Mouse (Mus musculus) gastrocnemius, adult 8-10 months (tissue): ENCODE results near the gene Cd4. TPM values are rescaled to one million over a fixed set of nuclear protein-coding genes. Genes with fewer than 3 reads are reported as not detected.

ENCODE experiments used
- DNase-seq, 2 experiments: peaks; one replicate each; pipeline ENCODE4 v3.0.0; 2022; ENCODE audit warnings: low spot score in 2 of 2
- total RNA-seq, 4 experiments: library from RNA; stranded (reverse); gene quantifications; 2 replicates each; pipeline ENCODE4 v1.2.4; 2022

Cd4 gene
- under 1 TPM in 1 of 4 experiments, not detected in 3; 0.11 TPM for total RNA-seq

DNA sequence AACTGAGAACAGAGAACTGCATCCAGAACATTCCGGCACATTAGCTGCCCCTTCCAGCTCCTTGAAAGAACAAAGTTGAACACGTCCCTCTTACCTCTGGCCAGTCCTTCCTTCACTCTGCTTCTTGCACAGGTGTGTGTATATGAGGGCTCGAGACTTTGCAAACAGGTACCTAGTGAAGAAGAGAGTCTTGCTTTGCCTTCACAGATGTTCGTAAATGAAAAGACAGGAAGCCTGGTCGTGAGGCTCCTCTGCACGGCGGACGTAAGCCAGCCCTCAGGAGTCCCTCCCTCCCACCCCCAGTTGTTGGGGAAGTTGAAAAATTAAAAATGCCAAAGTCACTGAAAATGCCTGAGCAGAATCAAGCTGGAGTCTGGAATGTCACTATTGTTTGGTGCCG, at the start of gene Cd4:
Gene Cd4 (minus strand): TSS at position 236 of the 400 bp plus-strand sequence.
- DNase-seq: no peak

DNA sequence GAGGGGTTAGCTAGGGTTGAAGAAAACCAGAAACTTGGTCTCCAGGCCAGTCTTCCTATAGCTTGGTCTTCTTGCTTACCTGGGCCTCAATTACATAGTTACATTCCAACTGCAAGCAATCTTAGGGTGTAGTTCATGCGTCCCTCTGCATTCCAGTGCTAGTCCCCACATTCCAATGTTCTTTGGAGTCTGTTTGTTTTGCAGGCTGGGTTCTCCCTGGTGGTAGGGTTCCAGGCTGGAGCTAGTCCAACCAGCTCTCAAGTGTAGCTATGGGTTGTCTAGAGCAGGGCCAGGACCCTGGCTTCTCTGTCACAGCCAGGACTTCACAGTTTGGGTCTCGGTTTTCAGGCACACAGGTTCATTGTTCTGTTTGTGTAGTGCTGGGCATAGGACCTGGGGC, 49.5 kb upstream of the Cd4 start:
- DNase-seq: no peak

DNA sequence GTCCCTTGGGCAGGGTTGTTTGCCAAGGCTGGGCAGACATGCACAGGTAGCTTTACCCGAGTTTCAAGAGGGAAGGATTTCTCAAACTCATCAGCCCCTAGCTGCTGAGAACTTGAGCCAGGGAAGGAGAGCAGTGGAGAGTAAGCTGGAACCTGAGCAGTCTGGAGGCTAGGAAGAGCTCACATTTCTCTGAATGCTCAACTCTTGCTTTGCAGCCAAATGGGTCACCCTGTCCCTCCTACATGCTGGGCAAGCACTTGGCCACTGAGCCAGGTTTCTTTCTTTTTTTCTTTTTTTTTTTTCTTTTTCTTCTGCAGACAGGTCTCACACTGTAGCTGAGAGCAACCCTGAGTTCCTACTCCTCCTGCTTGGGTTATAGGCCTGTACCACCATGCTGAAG, 48.7 kb upstream of the Cd4 start:
- no peak for DNase-seq

DNA sequence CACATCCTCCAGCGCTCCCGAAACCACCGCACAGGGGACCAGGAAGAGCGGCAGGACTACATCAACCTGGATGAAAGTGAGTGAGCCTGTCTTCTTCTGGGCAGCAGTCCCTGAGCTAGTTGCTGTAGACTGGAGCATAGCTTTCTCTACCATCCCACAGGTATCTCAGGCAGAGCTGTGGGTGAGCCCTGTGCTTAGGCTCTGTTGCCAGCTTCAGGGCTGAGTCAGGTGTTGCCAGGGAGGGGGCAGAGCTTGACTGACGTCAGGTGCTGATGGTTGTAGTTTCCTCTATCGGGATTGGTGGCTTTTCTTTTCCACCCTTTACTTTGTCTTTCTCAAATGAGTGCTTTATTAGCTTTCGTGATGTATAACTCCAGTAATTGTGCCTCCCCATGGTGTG, 46.6 kb upstream of the Cd4 start:
- DNase-seq: no peak

DNA sequence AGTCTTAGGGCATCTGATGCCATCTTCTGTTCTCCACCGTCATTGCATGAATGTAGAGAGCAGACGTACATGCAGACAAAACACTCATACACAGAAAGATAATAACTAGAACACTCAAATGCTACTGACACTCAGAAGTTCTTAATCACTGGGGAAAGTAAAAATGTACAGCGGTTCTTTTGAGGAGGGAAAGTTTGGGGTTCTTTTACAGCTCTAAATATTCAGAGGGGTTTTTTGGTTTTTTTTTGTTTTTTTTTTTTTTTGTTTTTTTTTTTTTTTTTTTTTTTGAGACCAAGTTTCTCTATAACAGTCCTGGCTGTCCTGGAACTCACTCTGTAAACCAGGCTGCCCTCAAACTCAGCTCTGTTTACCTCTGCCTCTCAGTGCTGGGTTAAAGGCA, 45.1 kb upstream of the Cd4 start:
- no peak for DNase-seq

DNA sequence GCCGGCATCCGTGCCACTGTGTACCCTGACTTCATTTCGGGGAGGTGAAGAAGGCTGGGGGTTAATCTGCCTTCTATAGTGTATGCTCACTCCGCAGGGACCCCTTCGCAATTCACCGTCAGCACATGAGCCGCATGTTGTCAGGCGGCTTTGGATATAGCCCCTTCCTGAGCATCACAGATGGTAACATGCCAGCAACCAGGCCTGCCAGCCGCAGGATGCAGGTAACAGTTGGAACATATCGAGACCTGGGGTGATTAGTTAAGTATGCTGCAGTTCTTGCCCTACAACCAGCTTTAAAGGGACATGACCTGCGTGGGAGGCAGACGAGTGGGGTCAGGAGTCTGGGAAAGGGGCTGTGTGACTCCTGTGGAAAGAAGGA, 44.3 kb upstream of the Cd4 start:
- no peak for DNase-seq

DNA sequence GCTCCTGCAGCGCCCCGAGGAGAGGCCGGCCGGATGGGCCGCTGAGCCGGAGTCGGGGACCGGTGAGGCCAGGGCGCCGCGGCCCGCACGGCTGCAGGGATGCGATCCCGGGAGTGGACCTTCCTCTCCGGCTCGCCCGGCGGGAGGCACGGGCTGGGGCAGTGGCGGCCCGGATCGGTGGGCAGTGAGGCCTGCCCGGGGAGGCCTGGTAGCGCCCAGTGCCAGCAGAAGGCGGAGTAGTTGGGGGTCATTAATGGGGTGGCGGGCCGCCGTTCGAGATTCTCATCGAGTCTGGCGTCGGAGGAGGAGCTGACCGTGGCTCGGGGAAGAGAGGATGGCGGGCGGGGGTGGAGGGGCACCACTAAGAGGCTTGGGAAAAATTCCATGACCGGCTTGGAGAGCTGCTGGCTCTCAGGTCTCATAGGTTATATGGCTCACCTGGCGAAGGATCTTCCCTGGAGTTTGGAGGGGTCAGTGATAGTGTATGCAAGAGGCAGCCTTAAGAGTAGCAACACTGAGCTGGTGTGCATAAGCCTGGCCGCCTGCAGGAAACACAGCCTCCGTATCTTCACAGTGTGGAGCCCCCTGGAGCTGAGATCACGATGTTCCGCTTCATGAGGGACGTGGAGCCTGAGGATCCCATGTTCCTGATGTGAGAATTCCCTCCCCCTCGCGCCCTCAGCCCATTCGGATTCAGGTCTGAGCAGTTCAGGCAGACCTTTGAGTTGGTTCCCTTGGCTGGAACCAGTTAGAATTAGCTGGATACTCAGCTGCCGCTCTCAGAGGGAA, 43.7 kb upstream of the Cd4 start:
- no peak for DNase-seq

DNA sequence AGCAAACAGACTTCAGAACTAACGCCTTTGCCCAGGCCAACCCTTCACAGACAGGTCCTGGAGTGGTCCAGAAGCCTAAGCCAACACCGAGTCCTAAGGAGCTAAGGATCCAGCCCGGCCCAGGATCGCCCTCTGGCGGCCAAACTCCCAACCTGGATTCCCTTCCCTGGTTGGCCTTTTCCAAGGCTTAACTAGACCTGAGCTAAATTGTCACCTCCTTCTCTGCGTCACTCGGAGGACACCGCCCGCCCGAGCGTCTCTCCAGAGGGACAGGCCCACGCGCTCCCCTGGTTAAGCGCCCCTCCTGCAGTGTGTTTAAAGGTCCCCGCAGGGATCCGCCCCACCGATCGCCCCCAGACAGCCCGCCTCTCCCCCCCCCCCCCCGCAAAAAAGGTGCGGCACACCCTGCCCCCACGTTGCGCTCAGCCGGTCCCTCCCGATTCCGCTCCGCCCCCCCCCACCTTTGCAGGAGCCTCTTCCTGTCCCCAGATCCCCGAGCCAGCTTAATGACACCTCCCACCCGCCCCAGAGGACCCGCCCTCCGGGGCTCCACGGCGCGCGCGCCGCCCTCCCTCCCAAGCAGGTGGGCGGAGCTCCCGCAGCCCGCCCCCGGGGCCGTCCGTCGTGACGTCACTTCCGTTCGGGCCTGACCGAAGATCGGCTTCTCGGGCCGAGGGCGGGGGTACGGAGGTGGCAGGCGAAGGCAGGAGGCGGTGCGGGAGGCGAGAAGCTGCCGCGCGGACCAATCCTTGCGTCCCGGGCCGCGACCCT, 42.9 kb upstream of the Cd4 start, which contains the start of gene Mlf2:
Gene Mlf2 (plus strand): TSS at position 633 of the 771 bp plus-strand sequence.
- DNase-seq: peak; percentile 99

DNA sequence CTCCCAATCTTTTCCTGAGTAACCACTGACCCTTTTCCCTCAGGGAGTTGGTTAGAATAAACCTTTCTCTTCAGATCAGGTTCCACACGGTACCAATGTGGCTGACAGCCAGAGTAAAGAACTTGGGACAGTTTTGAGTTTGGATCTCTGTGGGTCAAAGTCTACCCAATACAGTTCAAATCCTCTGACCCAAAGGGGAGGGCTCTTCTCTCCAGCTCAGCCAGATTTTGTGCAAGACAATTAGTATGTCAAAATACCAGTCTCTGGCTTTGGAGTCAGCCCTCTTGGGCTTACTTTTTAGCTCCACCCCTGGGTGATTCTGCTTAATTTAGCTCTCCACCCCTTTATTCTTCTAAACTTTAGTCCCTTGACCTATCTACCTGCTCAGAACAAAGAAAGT, 42.2 kb upstream of the Cd4 start:
- no peak for DNase-seq

DNA sequence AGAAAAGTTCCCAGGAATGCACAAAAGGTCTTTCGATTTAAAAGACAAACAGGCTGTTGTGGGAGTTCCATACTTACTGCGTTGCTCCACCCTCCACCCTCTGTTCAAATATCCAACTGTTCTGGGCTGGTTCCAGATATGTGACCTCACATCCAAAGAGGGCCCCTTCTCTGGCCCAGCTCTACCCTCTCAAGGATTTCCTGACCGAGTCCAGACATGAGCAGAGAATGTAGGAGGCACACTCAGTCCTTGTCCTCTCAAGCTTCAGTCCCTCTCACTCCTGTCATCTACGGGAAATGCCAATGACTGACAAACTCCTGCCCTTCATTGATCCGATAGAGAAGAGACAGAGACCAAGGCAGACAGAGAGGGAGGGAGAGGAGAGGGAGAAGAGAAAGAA, 37.9 kb upstream of the Cd4 start:
- no peak for DNase-seq

DNA sequence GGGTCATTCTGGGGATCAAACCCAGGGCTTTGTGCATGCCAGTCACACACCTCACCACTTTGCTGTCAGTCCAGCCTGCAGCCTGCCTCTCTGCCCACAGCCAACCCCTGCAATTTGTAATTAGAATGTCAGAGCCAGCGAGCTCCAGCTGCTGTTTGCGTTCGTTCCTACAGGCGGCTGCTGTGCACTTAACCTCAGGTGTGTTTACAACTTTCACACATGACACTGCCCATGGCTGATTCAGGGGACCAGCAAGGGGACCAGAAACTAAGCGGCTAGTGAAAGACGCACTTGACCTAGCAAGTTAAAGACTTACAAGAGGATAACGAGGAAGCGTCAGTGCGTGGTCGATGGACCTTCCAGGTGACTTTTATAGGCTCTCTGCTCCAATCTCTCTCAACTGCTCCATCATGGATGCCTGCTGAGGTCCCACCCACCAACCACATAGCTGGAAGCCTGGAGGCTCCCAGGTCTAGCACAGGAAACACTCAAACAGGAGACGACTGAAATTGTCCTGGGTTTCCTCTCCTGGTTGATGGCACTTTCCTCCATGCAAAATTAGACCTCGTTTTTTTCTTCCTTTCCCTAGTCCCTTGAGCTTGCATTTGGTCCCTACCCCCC, 37.3 kb upstream of the Cd4 start:
- no peak for DNase-seq

DNA sequence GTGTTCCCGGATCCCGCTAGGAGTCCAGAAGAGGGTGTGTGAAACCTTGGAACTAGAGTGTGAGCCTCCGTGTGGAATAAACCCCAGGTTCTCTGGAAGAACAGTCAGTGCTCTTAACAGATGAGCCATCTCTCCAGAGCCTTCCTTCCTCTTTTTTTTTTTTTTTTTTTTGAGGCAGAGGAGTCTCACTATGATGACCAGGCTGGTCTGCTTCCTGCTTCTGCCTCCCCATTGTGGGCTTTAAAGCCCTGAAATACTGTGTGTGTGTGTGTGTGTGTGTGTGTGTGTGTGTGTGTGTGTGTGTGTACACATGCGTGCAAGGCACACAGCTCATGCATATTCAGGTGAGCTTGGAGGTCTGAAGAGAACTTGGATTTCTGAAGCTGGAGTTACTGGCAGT, 33.5 kb upstream of the Cd4 start:
- no peak for DNase-seq

DNA sequence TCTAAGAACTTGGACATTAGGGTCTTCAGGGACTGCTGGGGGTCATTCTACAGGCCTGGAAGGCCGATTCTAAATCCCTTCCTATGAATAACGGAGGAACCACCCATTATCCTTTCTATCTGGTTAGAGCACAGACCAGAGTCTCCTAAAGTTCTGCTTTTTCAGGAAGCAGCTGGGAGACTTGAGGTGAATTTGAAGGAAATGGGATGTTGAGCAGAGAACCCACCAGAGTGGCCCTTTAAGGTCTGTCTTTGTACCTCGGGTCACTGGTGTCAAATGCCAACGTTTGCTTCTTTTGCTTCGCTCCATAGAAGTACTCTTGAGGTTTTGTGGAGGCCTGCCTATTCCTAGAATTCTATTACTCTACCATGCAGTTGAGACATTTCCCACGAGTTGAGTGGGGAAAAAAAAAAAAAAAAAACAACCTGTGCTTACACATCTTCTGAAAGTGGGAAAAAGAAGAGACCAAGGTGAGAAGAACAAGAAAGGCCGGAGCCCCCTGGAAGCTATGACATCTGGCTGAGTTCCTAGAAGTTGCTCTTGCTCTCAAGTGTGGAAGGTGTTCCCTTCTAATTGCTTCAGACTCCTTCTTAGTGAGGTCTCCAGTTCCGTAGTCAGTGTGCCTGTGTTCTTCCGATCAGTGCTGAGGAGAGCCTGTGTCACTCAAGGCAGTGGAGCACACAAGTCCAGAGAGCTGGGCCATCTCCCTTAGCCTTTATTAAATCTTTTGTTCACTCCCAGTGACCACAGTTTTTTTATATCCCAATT, 32.5 kb upstream of the Cd4 start:
- DNase-seq: no peak

DNA sequence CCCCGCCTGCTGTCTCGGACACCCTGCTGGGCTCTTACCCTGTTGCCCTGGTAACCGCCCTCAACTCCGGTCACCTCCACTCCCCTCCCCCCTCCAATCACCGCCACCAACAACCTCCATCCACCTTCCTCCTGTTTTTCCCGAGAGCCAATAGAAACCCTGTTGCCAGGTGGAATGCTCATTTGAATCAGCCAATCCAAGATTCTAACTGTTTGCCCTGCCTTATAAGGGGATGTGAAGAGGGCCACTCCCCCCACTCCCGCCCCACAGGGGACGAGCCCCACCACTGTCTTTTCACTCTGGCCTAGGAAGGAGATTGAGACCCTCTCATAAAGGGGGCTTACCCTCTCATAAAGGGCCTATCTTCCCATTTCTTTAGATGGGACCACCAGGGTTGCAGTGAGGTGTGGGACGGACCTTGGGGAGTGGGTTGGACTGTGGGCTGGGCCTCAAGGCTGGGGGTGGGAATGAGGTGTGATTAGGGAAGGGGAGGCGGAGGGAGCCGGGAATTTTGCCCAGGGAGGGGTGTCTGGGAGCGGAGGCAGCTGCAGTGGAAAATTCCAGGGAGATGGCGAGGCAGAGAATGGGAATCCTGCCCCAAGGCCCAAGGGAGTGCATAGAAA, 31.8 kb upstream of the Cd4 start, which contains the start of gene Ptms:
Gene Ptms (minus strand): TSS at position 409 of the 623 bp plus-strand sequence.
- DNase-seq: peak; percentile 88

DNA sequence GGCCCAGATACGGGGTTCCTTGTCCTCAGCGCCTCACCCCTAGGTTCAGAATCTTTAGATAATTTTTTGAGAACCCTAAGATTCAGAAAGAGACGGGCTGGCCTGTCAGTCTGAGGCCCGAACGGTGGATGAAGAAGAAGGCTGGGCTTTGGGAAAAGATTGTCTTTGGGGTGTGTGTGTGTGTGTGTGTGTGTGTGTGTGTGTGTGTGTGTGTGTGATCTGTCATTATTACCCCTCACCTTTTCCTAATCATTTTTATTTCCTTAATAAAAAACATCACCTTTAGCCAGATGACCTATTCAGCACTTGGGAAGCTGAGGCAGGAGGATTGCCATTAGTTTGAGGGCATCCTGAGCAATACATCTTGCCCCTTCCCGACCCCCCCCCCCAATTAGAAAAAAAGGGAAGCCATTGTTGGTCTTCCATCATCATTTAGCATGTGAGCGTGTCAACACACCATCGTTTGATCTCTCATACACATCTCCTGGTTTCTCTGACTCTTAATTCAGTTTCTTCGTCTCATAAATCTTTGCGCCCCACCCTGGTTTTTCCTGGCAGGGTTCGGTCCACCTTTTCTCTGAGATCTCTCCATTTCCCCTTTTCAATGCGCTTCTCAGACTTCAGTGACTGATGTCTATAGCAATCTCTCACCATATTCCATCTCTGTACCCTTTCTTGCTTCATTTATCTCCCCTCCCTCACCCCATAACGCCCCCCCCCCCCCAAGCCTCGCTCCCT, 31.0 kb upstream of the Cd4 start:
- no peak for DNase-seq

DNA sequence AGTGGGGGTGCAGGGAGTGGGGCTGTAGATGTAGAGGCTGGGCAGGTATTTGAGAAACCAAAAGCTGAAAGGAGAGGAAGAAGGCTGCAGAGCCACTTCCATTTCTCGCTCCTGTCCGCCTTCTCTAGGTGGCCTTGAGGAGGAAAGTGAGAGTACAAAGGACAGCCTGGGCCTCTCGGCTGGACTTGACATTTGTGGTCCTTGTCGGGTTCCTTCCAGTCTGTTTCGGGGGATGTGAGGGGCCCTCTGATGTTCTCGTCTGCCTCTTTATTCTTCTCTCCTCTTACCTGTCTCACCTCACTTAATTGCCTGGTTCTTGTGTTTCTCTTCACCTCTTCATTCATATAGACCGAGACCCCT, 30.3 kb upstream of the Cd4 start:
- no peak for DNase-seq

DNA sequence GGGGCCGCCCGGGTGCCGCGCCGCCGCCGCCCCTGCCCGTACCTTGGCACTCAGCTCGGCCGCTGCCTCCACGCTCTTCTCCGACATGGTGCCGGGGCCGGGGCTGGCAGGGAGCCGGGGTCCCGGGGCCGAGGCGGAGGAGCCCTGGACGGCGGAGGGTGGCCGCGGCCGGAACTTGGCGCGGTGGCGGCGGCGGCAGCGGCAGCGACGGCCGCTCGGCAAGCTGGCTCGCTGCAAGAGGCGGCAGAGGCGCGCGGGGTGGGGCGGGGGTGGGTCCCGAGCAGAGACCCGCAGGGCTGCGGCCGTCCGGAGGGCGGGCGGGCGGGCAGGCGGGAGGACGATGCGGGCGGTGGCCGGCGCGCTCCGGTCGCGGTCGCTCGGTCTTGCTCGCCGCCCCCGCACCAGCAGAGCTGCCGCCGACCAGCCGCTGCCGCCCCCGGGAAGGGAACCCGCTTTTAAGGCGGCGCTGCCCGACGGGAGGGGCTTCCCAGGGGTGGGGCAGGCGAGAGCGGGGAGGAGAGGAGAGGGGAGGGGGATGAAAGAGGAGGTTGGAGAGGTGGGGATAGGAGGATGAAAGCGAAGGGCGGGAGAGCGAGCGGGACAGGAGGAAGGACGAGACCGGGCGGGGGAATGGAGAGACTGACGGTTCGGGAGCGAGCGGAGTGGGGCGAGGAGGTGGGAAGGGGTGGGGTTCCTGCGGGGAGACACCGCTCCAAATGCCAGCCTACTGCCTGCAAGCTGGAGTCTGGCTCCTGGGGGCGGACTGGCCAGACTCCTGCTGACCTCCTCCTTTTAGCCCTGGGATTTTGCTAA, 29.7 kb upstream of the Cd4 start:
- peak; percentile 69 to 79 for DNase-seq

DNA sequence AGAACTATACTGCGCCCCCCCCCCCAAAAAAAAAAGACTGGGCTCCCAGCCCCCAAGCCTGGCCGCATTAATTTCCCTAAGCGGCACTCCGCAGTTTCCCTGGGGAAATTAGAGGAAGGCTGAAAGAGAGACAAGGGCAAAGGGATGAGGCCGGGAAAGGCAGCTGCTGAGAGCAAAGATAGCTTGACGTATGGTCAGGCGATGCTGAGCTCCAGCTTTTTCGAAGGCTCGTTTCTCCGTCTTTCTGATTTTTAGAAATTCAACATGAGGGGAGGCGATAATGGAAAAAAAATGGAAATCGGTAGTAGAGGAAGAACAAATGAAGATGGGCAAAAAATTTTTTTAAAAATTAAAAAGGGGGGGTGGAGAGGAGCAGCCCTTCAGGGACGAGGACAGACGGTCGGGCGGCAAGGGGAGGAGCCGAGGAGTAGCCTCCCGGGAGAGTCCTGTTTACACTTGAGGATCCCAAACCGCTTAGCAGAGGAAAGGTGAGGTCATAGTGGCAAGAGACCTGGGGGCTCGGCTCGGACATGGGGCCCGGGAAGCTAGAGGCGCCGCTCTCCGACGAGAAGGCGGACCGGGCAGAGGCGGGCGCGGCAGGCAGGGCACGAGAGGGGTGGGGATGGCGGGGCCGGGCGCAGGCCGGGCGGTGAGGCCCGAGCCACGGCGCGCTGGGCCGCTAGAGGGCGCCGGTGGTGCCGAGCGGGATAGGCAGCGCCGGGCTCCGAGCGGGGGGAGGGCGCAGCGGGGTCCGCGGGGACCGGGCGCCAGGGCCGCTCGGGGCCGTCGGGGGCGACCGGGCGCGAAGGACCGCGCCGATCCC, 28.9 kb upstream of the Cd4 start:
- DNase-seq: peak; percentile 88
